Mouse (Mus musculus) mouse embryonic stem cell (cell line): ENCODE measurements at regions not wholly inside any gene's neighbourhood (a gene's known extent, or its start where the extent isn't known, plus 50 kb on each side); places are given as distances from the start of the nearest gene placed in this dataset.

Source experiments
- in situ Hi-C, 2 experiments: fragments of 300-500 bp; cut with MboI; formaldehyde crosslinking; loops; 1 replicate in 1 of 2; 3 replicates in 1 of 2; pipeline ENCODE4 v1.14.3; 2019 to 2020; ENCODE audit warnings: low sequenced_read_pairs in 2 of 2, low pct_unique_long_range_greater_than_20kb in 1 of 2, mixed read lengths in 1 of 2; ENCODE audit not compliant: unreplicated experiment in 1 of 2

DNA sequence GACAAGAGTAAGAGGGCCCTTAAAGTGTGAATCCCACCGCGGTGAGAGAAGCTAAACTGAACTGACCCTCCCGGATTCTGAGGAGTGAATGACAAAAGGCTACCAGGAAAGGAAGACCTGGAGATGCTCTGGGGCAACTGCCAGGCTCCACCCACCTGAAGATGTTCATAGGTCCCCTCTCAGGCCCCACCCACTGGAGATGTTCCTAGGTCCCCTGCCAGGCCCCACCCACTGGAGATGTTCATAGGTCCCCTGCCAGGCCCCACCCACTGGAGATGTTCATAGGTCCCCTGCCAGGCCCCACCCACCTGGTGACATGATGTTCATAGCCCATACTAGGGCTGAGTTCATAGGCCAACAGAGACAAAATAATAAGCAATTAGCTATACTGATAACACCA is 54.5 kb upstream of the Tmem132d start:
- in situ Hi-C loops = no loop called here

- in situ Hi-C loops = no loop called here
These were observed 51.2 kb upstream of the Tmem132d start for GRCm38 (mm10) chr5:128484116-128484515.

DNA sequence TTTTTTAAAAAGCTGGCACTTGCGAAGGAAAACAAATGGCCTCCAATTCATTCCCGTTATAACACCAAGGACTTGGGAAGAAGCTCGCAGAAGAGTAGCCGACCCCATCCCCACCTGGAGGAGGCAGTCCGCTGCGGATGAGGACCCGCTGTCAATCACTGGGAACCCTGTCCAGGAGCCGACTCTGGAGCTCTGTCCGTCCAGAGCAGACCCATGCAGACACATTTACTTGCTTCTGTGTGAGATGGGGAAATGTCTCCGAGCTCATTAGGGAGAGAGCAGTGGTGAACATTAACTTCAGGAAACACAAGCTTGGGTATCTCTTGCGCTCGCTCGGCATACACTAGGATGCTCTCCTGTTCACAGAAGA is 50.5 kb upstream of the Tmem132d start:
- in situ Hi-C loops = no loop called here

DNA sequence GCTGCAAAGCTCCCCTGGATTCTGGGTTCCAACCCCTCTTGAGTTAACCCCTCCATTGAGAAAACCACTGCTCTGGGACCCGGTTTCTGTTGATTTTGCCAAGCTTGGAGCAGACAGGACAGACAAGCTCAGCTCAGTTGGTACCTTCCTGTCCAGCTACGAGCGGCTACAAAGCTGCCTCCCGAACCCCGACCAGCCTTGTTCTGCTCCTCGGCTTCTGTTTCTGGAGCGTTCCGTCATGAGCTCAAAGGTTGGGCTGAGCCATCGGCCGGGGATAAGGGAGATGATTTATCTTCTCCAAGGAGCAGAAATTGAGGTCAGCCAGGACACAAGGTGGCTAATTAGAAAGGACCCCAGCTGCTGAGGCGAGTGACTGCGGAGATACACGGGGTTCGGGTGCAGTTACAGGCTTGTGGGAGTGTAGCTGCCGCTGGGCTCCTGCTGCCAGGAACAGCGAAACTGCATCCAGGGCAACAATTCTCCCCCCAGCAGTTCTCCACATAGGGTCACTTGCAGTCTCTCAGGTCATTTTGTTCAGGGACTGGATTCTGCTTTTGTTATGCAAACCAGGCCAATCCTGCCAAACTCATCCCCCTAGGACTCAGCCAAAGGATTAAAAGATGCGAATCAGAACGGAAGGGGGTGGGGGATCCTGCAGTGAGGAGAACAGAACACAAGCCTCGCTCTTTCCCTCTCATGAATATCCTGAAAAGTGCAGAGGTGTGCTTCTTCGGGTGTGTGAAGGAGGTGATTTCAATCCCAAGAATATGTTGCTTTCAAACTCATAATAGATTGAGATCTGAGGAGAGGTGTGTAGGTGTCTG is 50.0 kb upstream of the Tmem132d start:
- in situ Hi-C loops = no loop called here
